Mouse (Mus musculus) kidney, embryonic 14.5 days (tissue): ENCODE data around the gene Stil. TPM values are rescaled to one million over a fixed set of nuclear protein-coding genes. Genes with fewer than 3 reads are reported as not detected.

ENCODE experiments used
- ATAC-seq: fragments of 200-750 bp; cut with Nextera tagmentation; 2 replicates; pipeline ENCODE4 v1.8.0; 2017; ENCODE audit warnings: moderate number of reproducible peaks, mild to moderate bottlenecking, moderate TSS enrichment, moderate library complexity; ENCODE audit not compliant: low FRiP score, low TSS enrichment
- H3K27ac ChIP-seq: fragments of 300-500 bp; sonication (generic); 2 replicates; pipeline ENCODE4 v1.5.1; 2014; ENCODE audit warnings: low read depth, mild to moderate bottlenecking, low read length, moderate library complexity, mixed read lengths
- H3K27me3 ChIP-seq: fragments of 300-500 bp; sonication (generic); 2 replicates; pipeline ENCODE4 v1.6.1; 2014; ENCODE audit warnings: mild to moderate bottlenecking, low read length; ENCODE audit not compliant: control insufficient read depth, insufficient read depth
- H3K36me3 ChIP-seq: fragments of 300-500 bp; sonication (generic); 2 replicates; pipeline ENCODE4 v1.6.1; 2014; ENCODE audit warnings: low read length, mixed read lengths; ENCODE audit not compliant: control insufficient read depth, insufficient read depth
- H3K4me1 ChIP-seq: fragments of 300-500 bp; sonication (generic); 2 replicates; pipeline ENCODE4 v1.6.1; 2014; ENCODE audit warnings: low read length, mixed read lengths; ENCODE audit not compliant: control insufficient read depth, insufficient read depth
- H3K4me2 ChIP-seq: fragments of 300-500 bp; sonication (generic); replicated peaks from 2 replicates; pipeline ENCODE4 v1.6.1; 2014; ENCODE audit warnings: low read depth, mild to moderate bottlenecking, low read length
- H3K4me3 ChIP-seq: fragments of 300-500 bp; sonication (generic); 2 replicates; pipeline ENCODE4 v1.5.1; 2014; ENCODE audit warnings: mild to moderate bottlenecking, low read length
- H3K9ac ChIP-seq: fragments of 300-500 bp; sonication (generic); 2 replicates; pipeline ENCODE4 v1.6.1; 2014; ENCODE audit warnings: low read depth, mild to moderate bottlenecking, low read length, moderate library complexity
- H3K9me3 ChIP-seq: fragments of 300-500 bp; sonication (generic); 2 replicates; pipeline ENCODE4 v1.6.1; 2016; ENCODE audit warnings: low read length; ENCODE audit not compliant: control insufficient read depth
- WGBS: fragments of 180-500 bp; shearing (Covaris S2); extraction: QIAGEN DNeasy Blood & Tissue Kit; methylation state at CpG from one replicate; pipeline ENCODE4 v1.1.7; 2014; 5-methylcytosine and 5-hydroxymethylcytosine counted together
- polyA plus RNA-seq: library from polyadenylated mRNA; unstranded; fragments of >200 nt; fragmentation: Nextera tagmentation; extraction: Ambion mirVana; gene quantifications from 2 replicates; pipeline ENCODE4 v1.2.1, GENCODE M21; 2014

Gene Stil
- polyA plus RNA-seq, 1 experiment from 2014 or later = 19.9 TPM

DNA sequence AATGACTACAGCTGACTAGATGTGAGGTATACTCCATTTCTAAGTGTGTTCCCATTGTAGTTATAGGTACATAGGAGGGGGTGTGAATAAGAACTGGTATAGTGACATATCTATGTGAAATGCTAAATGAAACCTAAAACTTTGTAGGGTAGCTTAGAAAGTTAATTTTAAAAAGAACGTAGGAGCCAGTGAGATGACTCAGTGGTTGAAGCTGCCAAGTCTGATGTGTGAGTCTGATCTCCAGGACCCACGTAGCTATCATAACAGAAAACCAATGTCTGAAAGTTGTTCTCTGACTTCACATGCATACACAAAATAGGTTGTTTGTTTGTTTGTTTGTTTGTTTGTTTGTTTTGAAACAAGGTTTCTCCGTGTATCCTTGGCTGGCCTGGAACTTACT lies 20.0 kb downstream of the Stil start:
- no peak for ATAC-seq
- H3K4me1 ChIP-seq = no peaks in the 10 kb centered on the region
- no peaks in the 10 kb centered on the region for H3K27me3 ChIP-seq
- no peaks in the 10 kb centered on the region for H3K9me3 ChIP-seq
- WGBS = 92% methylated on average over 3 of the region's 3 CpGs
- H3K4me2 ChIP-seq = no peak overlapping the region
- H3K36me3 ChIP-seq = peaks cover 69% of the 10 kb centered on the region
- H3K27ac ChIP-seq = no peak overlapping the region
- H3K9ac ChIP-seq = no peak overlapping the region
- no peak overlapping the region for H3K4me3 ChIP-seq

DNA sequence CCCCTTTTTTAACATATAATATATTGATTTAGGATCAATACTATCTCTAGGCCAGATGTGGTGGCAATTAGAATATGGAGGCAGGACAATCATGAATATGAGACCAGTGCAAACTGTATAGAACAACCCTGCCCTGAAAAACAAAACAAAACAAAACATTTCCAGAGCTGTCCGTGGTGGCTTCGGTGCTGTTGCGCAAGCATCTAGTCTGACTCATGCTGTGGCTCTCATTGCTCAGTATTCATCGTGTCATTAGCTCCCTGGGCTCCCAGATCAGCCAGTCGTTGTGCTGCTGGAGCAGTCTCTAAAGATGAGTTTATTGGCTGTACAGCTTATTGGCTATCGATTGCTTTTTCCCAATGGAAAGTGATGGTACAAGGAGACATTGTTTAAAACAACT lies 35.1 kb downstream of the Stil start:
- no peaks in the 10 kb centered on the region for H3K9me3 ChIP-seq
- WGBS = 84% methylated on average over 6 of the region's 6 CpGs
- ATAC-seq = no peak
- no peak overlapping the region for H3K4me2 ChIP-seq
- no peak overlapping the region for H3K27ac ChIP-seq
- no peak overlapping the region for H3K9ac ChIP-seq
- no peaks in the 10 kb centered on the region for H3K4me1 ChIP-seq
- peaks cover 46% of the 10 kb centered on the region for H3K36me3 ChIP-seq
- H3K27me3 ChIP-seq = no peaks in the 10 kb centered on the region
- H3K4me3 ChIP-seq = no peak overlapping the region

DNA sequence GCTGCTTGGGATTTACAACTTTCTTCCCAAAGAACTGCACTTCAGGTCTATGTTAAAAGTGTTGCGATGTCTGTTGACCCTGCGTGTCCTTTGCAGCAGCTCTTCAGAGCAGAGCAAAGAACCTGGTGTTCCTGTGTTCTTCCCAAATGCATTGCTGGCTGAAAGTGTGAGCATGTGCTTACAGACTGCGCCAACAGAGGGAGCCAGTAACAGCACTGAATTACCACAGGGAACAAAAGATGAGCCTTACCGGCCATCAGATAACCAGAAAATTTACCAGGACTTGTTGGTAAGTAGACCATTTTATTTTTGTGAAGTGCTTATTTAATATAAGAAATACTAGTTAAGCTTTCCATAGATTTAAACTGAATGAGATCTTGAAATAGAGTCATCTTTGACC lies 38.3 kb downstream of the Stil start:
- no peak overlapping the region for H3K9ac ChIP-seq
- no peak overlapping the region for H3K27ac ChIP-seq
- H3K9me3 ChIP-seq = no peaks in the 10 kb centered on the region
- no peaks in the 10 kb centered on the region for H3K27me3 ChIP-seq
- ATAC-seq = no peak
- peaks cover 51% of the 10 kb centered on the region for H3K36me3 ChIP-seq
- 41% methylated on average over 4 of the region's 4 CpGs for WGBS
- H3K4me1 ChIP-seq = no peaks in the 10 kb centered on the region
- no peak overlapping the region for H3K4me2 ChIP-seq
- no peak overlapping the region for H3K4me3 ChIP-seq

DNA sequence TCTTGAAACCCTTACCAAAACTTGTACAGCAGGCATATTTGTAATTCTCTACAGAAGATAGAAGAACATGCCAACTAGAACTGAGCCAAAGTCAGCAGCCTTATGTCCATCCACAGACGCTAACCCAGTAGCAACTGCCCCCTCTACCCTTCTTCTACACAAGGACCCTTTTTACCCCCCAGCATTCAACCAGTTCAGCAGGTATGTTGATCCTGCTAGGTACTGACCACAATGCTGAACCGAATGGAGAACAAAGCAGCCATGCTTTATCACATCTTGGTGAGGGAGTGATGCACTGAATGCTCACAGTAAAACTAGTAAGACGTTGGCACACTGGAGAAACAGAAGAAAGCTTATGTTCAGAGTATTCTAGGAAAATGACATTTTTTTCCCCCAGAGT lies 45.7 kb downstream of the Stil start:
- no peaks in the 10 kb centered on the region for H3K4me1 ChIP-seq
- WGBS = 71% methylated on average over 3 of the region's 3 CpGs
- no peak for ATAC-seq

DNA sequence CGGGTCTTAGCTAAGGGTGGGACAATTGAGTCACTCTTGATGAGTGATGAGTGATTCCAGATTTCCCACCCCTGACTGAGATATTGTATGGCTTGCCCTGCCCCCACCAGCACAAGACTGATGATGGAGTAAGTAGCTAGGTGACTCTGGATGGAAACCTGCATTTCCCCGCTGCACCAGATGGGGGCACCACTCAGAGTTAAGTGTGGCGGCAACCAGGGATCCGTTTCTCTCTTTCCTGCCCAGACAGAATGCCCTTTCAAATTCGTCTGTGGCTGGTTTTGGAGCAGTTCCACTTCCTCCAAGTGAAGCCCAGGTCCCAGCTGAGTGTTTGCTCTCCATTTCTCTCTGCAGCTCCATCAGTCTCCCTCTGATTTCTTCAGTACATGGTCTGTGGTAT lies 47.8 kb downstream of the Stil start:
- Histone ChIP-seq H3K4me2 (no peak overlapping the region), H3K27me3 (peaks cover 32% of the 10 kb centered on the region), H3K27ac (no peak overlapping the region), H3K36me3 (peaks cover 3% of the 10 kb centered on the region; the same call in 1 of the 2 replicates), H3K4me3 (no peak overlapping the region), H3K9ac (no peak overlapping the region), H3K9me3 (no peaks in the 10 kb centered on the region), H3K4me1 (no peaks in the 10 kb centered on the region)
- 5% methylated on average over 5 of the region's 5 CpGs for WGBS
- no peak for ATAC-seq

More for the DNA sequence above, 45.7 kb downstream of the Stil start:
- no peak overlapping the region for H3K27ac ChIP-seq
- no peaks in the 10 kb centered on the region for H3K9me3 ChIP-seq
- H3K4me3 ChIP-seq = no peak overlapping the region
- H3K36me3 ChIP-seq = peaks cover 24% of the 10 kb centered on the region
- H3K4me2 ChIP-seq = no peak overlapping the region
- no peak overlapping the region for H3K9ac ChIP-seq
- H3K27me3 ChIP-seq = peaks cover 12% of the 10 kb centered on the region

DNA sequence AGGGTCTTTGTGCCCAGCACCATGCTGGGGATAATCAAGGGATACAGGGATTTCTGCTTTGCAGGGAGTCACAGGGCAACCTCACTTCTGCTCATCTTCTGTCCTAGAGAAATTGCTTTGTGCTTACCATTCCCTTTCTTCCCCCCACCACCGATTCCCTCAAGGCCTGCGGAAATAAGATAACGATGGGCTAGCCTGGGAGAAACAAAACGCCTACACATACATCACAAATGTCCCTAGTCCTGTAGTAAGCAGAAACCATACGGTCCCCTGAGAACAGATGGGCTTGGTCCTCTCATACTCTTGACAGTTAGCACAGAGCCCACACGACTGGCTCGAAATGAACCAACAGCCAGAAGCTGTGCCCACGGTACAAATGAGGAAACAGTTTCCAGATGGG lies 48.2 kb downstream of the Stil start:
- Histone ChIP-seq H3K36me3 (0 out of 2 replicates have a peak, but pooled peaks cover 3% of the 10 kb centered on the region), H3K27me3 (peaks cover 36% of the 10 kb centered on the region), H3K9me3 (no peaks in the 10 kb centered on the region), H3K27ac (no peak overlapping the region), H3K4me1 (no peaks in the 10 kb centered on the region), H3K4me3 (no peak overlapping the region), H3K4me2 (no peak overlapping the region), H3K9ac (no peak overlapping the region)
- WGBS = 69% methylated on average over 8 of the region's 8 CpGs
- no peak for ATAC-seq

DNA sequence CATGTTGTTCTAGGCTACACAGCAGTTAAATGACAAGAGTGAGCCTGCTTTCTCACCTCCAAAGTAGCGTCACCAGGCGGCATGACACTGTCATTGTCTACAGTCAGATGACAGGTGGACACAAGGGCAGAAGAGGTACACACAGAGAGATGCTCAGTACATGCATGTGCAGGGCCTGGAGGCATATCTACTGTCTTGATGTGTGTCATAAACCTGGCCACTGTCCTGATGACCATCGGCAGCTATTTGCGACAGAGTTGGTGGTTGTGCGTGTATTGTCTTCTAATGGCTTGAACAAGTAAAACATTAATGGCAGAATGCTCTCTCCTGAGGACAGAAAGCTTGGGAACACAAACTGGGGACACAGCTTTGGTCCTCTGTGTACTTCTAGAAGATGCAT lies 51.3 kb downstream of the Stil start:
- peaks cover 65% of the 10 kb centered on the region for H3K27me3 ChIP-seq
- 71% methylated on average over 5 of the region's 5 CpGs for WGBS
- H3K9me3 ChIP-seq = no peaks in the 10 kb centered on the region
- H3K4me2 ChIP-seq = no peak overlapping the region
- no peak for ATAC-seq
- no peak overlapping the region for H3K4me3 ChIP-seq
- H3K4me1 ChIP-seq = peaks cover 2% of the 10 kb centered on the region; the same call in 1 of the 2 replicates
- no peak overlapping the region for H3K9ac ChIP-seq
- no peak overlapping the region for H3K27ac ChIP-seq
- no peaks in the 10 kb centered on the region for H3K36me3 ChIP-seq

DNA sequence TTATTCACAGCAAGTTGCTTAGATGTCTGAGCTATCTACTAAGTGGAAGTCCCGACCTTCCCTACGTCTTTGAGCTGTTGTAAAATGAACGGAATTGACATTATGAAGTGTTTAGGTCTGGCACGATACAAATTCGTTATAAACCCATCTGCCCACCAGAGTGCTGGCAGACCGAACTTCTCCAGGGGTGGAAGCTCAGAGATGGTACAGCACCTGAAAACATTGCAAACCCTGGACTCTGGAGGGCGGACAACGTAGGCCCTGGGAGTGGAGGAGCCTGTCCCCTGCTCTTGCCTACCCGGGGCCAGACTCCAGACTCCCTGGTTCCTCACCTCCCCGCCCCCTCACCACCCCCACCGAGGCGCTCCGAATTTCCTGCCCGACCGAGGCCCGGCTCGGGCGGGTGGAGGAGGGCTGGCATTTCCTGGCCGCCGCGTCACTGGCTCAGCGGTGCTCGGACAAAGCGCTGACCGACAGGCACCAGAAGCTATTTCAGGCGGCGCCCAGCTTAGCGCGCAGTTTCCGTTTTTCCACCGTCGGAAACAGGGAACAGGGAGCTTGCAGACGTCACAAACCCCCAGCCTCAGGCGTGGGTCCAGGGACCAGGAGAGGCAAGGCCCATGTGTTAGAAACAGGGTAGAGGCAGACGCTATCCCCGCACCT lies 52.5 kb downstream of the Stil start:
- Histone ChIP-seq H3K4me1 (peaks cover 8% of the 10 kb centered on the region), H3K4me2 (peak overlapping the region; percentile 49), H3K4me3 (peak overlapping the region; percentile 33), H3K36me3 (no peaks in the 10 kb centered on the region), H3K9me3 (no peaks in the 10 kb centered on the region), H3K9ac (no peak overlapping the region), H3K27me3 (peaks cover 75% of the 10 kb centered on the region), H3K27ac (no peak overlapping the region)
- peak; percentile 53 for ATAC-seq
- WGBS = under 1% methylated on average over 36 of the region's 36 CpGs

DNA sequence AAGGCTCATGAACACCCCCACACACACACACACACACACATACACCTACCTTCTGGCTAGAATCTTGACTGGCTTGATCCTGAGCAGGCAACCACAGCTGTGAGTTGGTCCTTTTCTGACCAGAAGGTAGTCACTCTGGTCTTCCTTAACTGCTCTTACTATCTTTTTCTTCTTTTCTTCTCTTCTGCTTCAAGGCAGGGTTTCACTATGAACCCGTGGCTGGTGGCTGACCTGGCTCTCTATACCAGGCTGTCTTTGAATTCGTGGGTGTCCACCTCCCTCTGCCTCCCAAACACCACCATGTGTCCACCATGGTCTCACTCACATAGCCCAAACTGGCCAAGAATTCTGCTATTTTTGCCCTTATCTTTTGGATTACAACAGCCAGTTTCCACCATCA lies 55.1 kb downstream of the Stil start:
- Histone ChIP-seq H3K4me1 (peaks cover 8% of the 10 kb centered on the region), H3K4me3 (no peak overlapping the region), H3K27me3 (peaks cover 91% of the 10 kb centered on the region), H3K36me3 (no peaks in the 10 kb centered on the region), H3K9me3 (no peaks in the 10 kb centered on the region), H3K27ac (no peak overlapping the region), H3K4me2 (no peak overlapping the region), H3K9ac (no peak overlapping the region)
- 7% methylated on average over 2 of the region's 2 CpGs for WGBS
- no peak for ATAC-seq
